ENCODE assay signal across 9 mouse cellular contexts in genomic region chr10:75121028-75121427, GRCm38 (mm10).
A peak's percentile ranks its signal among the peaks of the same experiment; 100 is the strongest.
DNase-seq lines count a peak whose midpoint lies in the region; ATAC-seq lines count a peak whose summit lies in the region.
"Had no signal": no experiment of that assay in that cellular context is flagged by ENCODE, and none has a peak within 500 bp of the region (broad histone marks: within the 10 kb centered on the region; RNA-seq: fewer than 3 reads in every experiment).

No protein-coding gene starts in this region.

- no peak overlapping the region for H3K9ac ChIP-seq in neural tube, embryonic 11.5 days (ENCODE audit: low read length)
- H3K9ac ChIP-seq in heart, embryonic 11.5 days (ENCODE audit: low read depth, low read length), result no peak overlapping the region
- H3K9ac ChIP-seq in kidney, embryonic 15.5 days, result no peak overlapping the region
- H3K9ac ChIP-seq: limb, embryonic 12.5 days had no signal

- H3K4me2 ChIP-seq in neural tube, embryonic 11.5 days (ENCODE audit: low read depth), result no peak overlapping the region
- H3K4me2 ChIP-seq in heart, embryonic 11.5 days, result no peak overlapping the region
- H3K4me2 ChIP-seq in kidney, embryonic 15.5 days, result no peak overlapping the region
- H3K4me2 ChIP-seq: limb, embryonic 12.5 days had no signal

- DNase-seq in neural tube, embryonic 11.5 days (ENCODE audit: low spot score), result no peak
- no peak for DNase-seq in neural tube, embryonic 10.5 days (ENCODE audit: extremely low spot score, low spot score)
- peak; percentile 68 to 75 for DNase-seq in cerebellum, postnatal 14 days
- peak; percentile 67 for DNase-seq in testis, postnatal 14 days (ENCODE audit: low spot score)
- DNase-seq in left cerebral cortex, postnatal 14 days (ENCODE audit: low spot score in 2 of 2), result no peak

- WGBS in neural tube, embryonic 11.5 days, result 73% methylated on average over 5 of the region's 5 CpGs
- WGBS in heart, embryonic 11.5 days (ENCODE audit: insufficient replicate concordance), result 49% methylated on average over 5 of the region's 5 CpGs
- 61% methylated on average over 5 of the region's 5 CpGs for WGBS in kidney, embryonic 15.5 days

- intact Hi-C loops in left cerebral cortex, postnatal 14 days (cut with DNase I), result no loop called here

- peak; percentile 81 for ATAC-seq in neural tube, embryonic 11.5 days (ENCODE audit: insufficient read depth, low FRiP score, low TSS enrichment)
- 0 out of 2 replicates have a peak, but pooled peaks have one; percentile 39 for ATAC-seq in heart, embryonic 11.5 days (replicated peaks; ENCODE audit: insufficient number of reproducible peaks, low FRiP score, low TSS enrichment)
- ATAC-seq in kidney, embryonic 15.5 days (replicated peaks; ENCODE audit: low FRiP score), result 0 out of 2 replicates have a peak, but pooled peaks have one; percentile 33
- ATAC-seq in megakaryocyte progenitor cell, adult 5-6 weeks (replicated peaks; ENCODE audit: poor library complexity), result peak; percentile 63

- no peak overlapping the region for H3K27ac ChIP-seq in neural tube, embryonic 11.5 days (ENCODE audit: low read depth, low read length)
- H3K27ac ChIP-seq in heart, embryonic 11.5 days (ENCODE audit: low read depth, low read length), result 0 out of 2 replicates have a peak overlapping the region, but pooled peaks have one; percentile 22
- no peak overlapping the region for H3K27ac ChIP-seq in kidney, embryonic 15.5 days
- H3K27ac ChIP-seq: limb, embryonic 12.5 days had no signal

- no peaks in the 10 kb centered on the region for H3K27me3 ChIP-seq in neural tube, embryonic 11.5 days (ENCODE audit: control insufficient read depth, insufficient read depth, low read length)
- H3K27me3 ChIP-seq in heart, embryonic 11.5 days (ENCODE audit: control insufficient read depth, insufficient read depth, low read length), result no peaks in the 10 kb centered on the region
- H3K27me3 ChIP-seq in kidney, embryonic 15.5 days, result no peaks in the 10 kb centered on the region
- H3K27me3 ChIP-seq: limb, embryonic 12.5 days had no signal

- no peaks in the 10 kb centered on the region for H3K9me3 ChIP-seq in neural tube, embryonic 11.5 days (ENCODE audit: control insufficient read depth, low read length)
- no peaks in the 10 kb centered on the region for H3K9me3 ChIP-seq in heart, embryonic 11.5 days (replicated peaks; ENCODE audit: control insufficient read depth, low read length)
- no peaks in the 10 kb centered on the region for H3K9me3 ChIP-seq in kidney, embryonic 15.5 days (replicated peaks)
- H3K9me3 ChIP-seq: limb, embryonic 12.5 days had no signal

- no peak overlapping the region for H3K4me3 ChIP-seq in neural tube, embryonic 11.5 days (ENCODE audit: low read depth, low read length)
- H3K4me3 ChIP-seq in heart, embryonic 11.5 days (ENCODE audit: low read depth, low read length), result no peak overlapping the region
- H3K4me3 ChIP-seq in kidney, embryonic 15.5 days (replicated peaks), result no peak overlapping the region
- H3K4me3 ChIP-seq: limb, embryonic 12.5 days had no signal

- H3K4me1 ChIP-seq in neural tube, embryonic 11.5 days (ENCODE audit: control insufficient read depth, insufficient read depth, low read length), result peaks cover 8% of the 10 kb centered on the region; the same call in 1 of the 2 replicates
- peaks cover 38% of the 10 kb centered on the region for H3K4me1 ChIP-seq in heart, embryonic 11.5 days (ENCODE audit: control insufficient read depth, insufficient read depth, low read length)
- H3K4me1 ChIP-seq in kidney, embryonic 15.5 days, result peaks cover 18% of the 10 kb centered on the region

- H3K36me3 ChIP-seq in neural tube, embryonic 11.5 days (ENCODE audit: control insufficient read depth, insufficient read depth, low read length), result no peaks in the 10 kb centered on the region
- H3K36me3 ChIP-seq in heart, embryonic 11.5 days (ENCODE audit: control insufficient read depth, insufficient read depth, low read length), result no peaks in the 10 kb centered on the region; the same call in 1 of the 2 replicates
- peaks cover 11% of the 10 kb centered on the region for H3K36me3 ChIP-seq in kidney, embryonic 15.5 days

Comparison
In these comparisons a context has a peak if more than half of its experiments do, and no peak if none do; other contexts are left out.
1. DNase-seq: peak in cerebellum, postnatal 14 days (2 of 2) and testis, postnatal 14 days (single experiment); none in neural tube, embryonic 11.5 days (single experiment), neural tube, embryonic 10.5 days (single experiment) and left cerebral cortex, postnatal 14 days (0 of 2).
2. Peak in every context shown above with its lines, with median percentiles within 50 percentile points of each other: ATAC-seq.